Mouse (Mus musculus) heart, postnatal 0 days (tissue): ENCODE results near the gene Tmub2.

Experiments
- CTCF ChIP-seq: IDR thresholded peaks from 2 replicates; pipeline ENCODE4 v1.5.1; 2016; ENCODE audit warnings: antibody characterized with exemption, control low read depth, low read depth
- EP300 ChIP-seq: IDR thresholded peaks from 2 replicates; pipeline ENCODE4 v1.6.1; 2016; ENCODE audit warnings: antibody characterized with exemption, low read depth

- no peak for TF ChIP-seq CTCF
- no peak for TF ChIP-seq EP300
Observed at GRCm38 (mm10) chr11:102246273-102246635, 38.5 kb upstream of the Tmub2 start.
